Mouse (Mus musculus) liver, embryonic 15.5 days (tissue): ENCODE measurements around the gene Tsga10ip. TPM values are rescaled to one million over a fixed set of nuclear protein-coding genes. Genes with fewer than 3 reads are reported as not detected.

Experiments
- ATAC-seq: fragments of 200-750 bp; cut with Nextera tagmentation; 2 replicates; pipeline ENCODE4 v1.8.0; 2017; ENCODE audit warnings: moderate number of reproducible peaks, mild to moderate bottlenecking, moderate library complexity; ENCODE audit not compliant: insufficient read depth
- H3K27ac ChIP-seq: fragments of 300-500 bp; sonication (generic); replicated peaks from 2 replicates; pipeline ENCODE4 v1.5.1; 2015; ENCODE audit warnings: mild to moderate bottlenecking, inconsistent platforms
- H3K27me3 ChIP-seq: fragments of 300-500 bp; sonication (generic); 2 replicates; pipeline ENCODE4 v1.6.1; 2015; ENCODE audit warnings: mild to moderate bottlenecking, inconsistent platforms
- H3K36me3 ChIP-seq: fragments of 300-500 bp; sonication (generic); replicated peaks from 2 replicates; pipeline ENCODE4 v1.6.1; 2015; ENCODE audit warnings: moderate library complexity, mild to moderate bottlenecking, inconsistent platforms
- H3K4me1 ChIP-seq: fragments of 300-500 bp; sonication (generic); replicated peaks from 2 replicates; pipeline ENCODE4 v1.6.1; 2015; ENCODE audit warnings: inconsistent platforms
- H3K4me2 ChIP-seq: fragments of 300-500 bp; sonication (generic); 2 replicates; pipeline ENCODE4 v1.6.1; 2015; ENCODE audit warnings: moderate library complexity, mild to moderate bottlenecking, inconsistent platforms
- H3K4me3 ChIP-seq: fragments of 300-500 bp; sonication (generic); replicated peaks from 2 replicates; pipeline ENCODE4 v1.5.1; 2015; ENCODE audit warnings: mild to moderate bottlenecking, inconsistent platforms
- H3K9ac ChIP-seq: fragments of 300-500 bp; sonication (generic); 2 replicates; pipeline ENCODE4 v1.6.1; 2015; ENCODE audit warnings: moderate library complexity, mild to moderate bottlenecking, inconsistent platforms
- H3K9me3 ChIP-seq: fragments of 300-500 bp; sonication (generic); replicated peaks from 2 replicates; pipeline ENCODE4 v1.6.1; 2016; ENCODE audit warnings: inconsistent platforms
- WGBS: fragments of 180-500 bp; shearing (Covaris S2); methylation state at CpG from one replicate; pipeline ENCODE4 v1.1.7; 2015; ENCODE audit warnings: mixed read lengths; ENCODE audit not compliant: insufficient replicate concordance; 5-methylcytosine and 5-hydroxymethylcytosine counted together
- polyA plus RNA-seq: library from polyadenylated mRNA; unstranded; fragments of >200 nt; fragmentation: Nextera tagmentation; extraction: Ambion mirVana; gene quantifications from 2 replicates; pipeline ENCODE4 v1.2.1, GENCODE M21; 2015

The Tsga10ip gene
- polyA plus RNA-seq, 1 experiment from 2014 or later: not detected

GRCm38 (mm10) chr19:5388011-5388441 is 14.3 kb downstream of the Tsga10ip start:
- H3K36me3 ChIP-seq: peaks cover 31% of the 10 kb centered on the region
- H3K27me3 ChIP-seq: no peaks in the 10 kb centered on the region
- H3K4me2 ChIP-seq: peak overlapping the region; percentile 87
- H3K9ac ChIP-seq: peak overlapping the region; percentile 85
- peak; percentile 50 for ATAC-seq
- no peaks in the 10 kb centered on the region for H3K9me3 ChIP-seq
- H3K4me3 ChIP-seq: peak overlapping the region; percentile 88
- peaks cover 47% of the 10 kb centered on the region for H3K4me1 ChIP-seq
- under 1% methylated on average over 43 of the region's 43 CpGs for WGBS
- peak overlapping the region; percentile 87 for H3K27ac ChIP-seq

GRCm38 (mm10) chr19:5384715-5385114 is 17.6 kb downstream of the Tsga10ip start:
- Histone ChIP-seq H3K27ac (no peak overlapping the region), H3K4me2 (no peak overlapping the region), H3K4me1 (peaks cover 26% of the 10 kb centered on the region), H3K36me3 (peaks cover 64% of the 10 kb centered on the region), H3K27me3 (no peaks in the 10 kb centered on the region), H3K4me3 (no peak overlapping the region), H3K9ac (no peak overlapping the region), H3K9me3 (no peaks in the 10 kb centered on the region)
- ATAC-seq: no peak
- 75% methylated on average over 8 of the region's 8 CpGs for WGBS

DNA sequence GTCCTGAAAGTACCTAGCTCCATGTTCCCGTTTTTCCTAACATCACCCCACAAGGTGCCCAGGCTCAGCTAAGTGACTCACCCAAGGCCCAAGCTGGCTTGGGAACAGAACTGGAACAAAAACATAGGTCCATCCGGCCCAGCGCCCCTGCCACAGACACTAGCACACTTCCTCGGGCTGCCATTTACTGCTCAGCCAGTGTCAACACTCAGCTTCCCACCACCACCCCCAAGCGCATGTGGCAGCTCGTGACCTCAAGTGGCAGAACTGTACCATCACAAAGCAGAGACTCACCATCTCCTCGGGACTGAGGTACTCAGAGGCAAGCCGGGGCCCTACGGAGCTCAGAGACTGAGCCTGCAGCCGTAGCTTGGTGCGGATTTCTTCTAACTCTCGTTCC is 19.0 kb downstream of the Tsga10ip start:
- Histone ChIP-seq H3K36me3 (peaks cover 78% of the 10 kb centered on the region), H3K4me3 (no peak overlapping the region), H3K9me3 (no peaks in the 10 kb centered on the region), H3K4me1 (peaks cover 19% of the 10 kb centered on the region), H3K27ac (no peak overlapping the region), H3K27me3 (no peaks in the 10 kb centered on the region), H3K9ac (no peak overlapping the region), H3K4me2 (no peak overlapping the region)
- WGBS: 84% methylated on average over 12 of the region's 12 CpGs
- ATAC-seq: no peak

DNA sequence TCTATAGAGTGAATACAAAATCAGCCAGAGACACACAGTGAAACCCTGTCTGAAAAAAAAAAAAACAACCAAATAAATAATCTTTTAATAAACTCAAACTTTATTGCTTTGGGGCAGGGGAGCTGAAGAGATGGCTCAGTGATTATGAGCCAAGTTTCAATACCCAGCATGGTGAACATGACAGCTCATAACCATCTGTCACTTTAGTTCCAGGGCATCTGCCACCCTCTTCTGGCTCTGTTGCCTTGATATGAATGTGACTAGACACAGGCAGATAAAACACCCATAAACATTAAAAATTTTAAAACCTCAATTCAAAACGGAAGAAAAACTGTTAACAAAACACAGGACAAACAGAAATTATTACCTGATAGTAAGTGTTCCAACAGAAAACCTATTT is 24.9 kb downstream of the Tsga10ip start:
- no peak overlapping the region for H3K4me3 ChIP-seq

GRCm38 (mm10) chr19:5374748-5375147 is 27.6 kb downstream of the Tsga10ip start:
- Histone ChIP-seq H3K27ac (no peak overlapping the region), H3K27me3 (no peaks in the 10 kb centered on the region), H3K4me2 (no peak overlapping the region), H3K9ac (no peak overlapping the region), H3K36me3 (peaks cover 69% of the 10 kb centered on the region), H3K4me1 (no peaks in the 10 kb centered on the region), H3K9me3 (no peaks in the 10 kb centered on the region), H3K4me3 (no peak overlapping the region)
- ATAC-seq: no peak
- WGBS: 64% methylated on average over 4 of the region's 4 CpGs

More for the DNA sequence above, 24.9 kb downstream of the Tsga10ip start:
- Histone ChIP-seq H3K36me3 (peaks cover 71% of the 10 kb centered on the region), H3K9me3 (no peaks in the 10 kb centered on the region), H3K27ac (no peak overlapping the region), H3K4me1 (no peaks in the 10 kb centered on the region), H3K4me2 (no peak overlapping the region), H3K9ac (no peak overlapping the region), H3K27me3 (no peaks in the 10 kb centered on the region)
- ATAC-seq: no peak
- WGBS: 61% methylated on average over 1 of the region's 1 CpGs

DNA sequence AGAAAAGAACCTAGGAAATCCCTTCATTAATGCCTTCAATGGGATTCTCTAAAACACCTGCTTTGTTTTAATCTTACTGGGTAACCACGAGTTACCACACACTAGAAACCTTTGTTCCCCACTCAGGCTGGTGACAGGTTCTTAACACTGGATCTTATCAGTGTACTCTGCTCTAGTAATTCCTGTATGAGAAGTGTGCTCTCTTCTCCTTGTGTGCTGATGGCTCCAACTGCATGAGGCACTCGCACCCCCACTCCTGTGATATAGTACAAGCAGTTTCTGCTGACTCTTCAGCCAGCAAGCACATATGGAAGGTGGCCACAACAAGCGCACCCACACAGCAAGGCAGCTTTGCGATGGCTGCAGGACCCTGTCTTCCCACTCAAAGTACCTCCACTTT is 28.1 kb downstream of the Tsga10ip start:
- no peaks in the 10 kb centered on the region for H3K27me3 ChIP-seq
- no peak overlapping the region for H3K9ac ChIP-seq
- WGBS: 75% methylated on average over 4 of the region's 4 CpGs
- no peak overlapping the region for H3K4me3 ChIP-seq
- no peaks in the 10 kb centered on the region for H3K4me1 ChIP-seq
- H3K9me3 ChIP-seq: no peaks in the 10 kb centered on the region
- no peak overlapping the region for H3K27ac ChIP-seq
- ATAC-seq: no peak
- H3K36me3 ChIP-seq: peaks cover 69% of the 10 kb centered on the region
- no peak overlapping the region for H3K4me2 ChIP-seq

- 82% methylated on average over 7 of the region's 7 CpGs for WGBS
- Histone ChIP-seq H3K27ac (no peak overlapping the region), H3K4me1 (peaks cover 11% of the 10 kb centered on the region), H3K4me2 (no peak overlapping the region), H3K27me3 (no peaks in the 10 kb centered on the region), H3K4me3 (no peak overlapping the region), H3K9ac (no peak overlapping the region), H3K36me3 (peaks cover 67% of the 10 kb centered on the region), H3K9me3 (no peaks in the 10 kb centered on the region)
- no peak for ATAC-seq
These were observed 29.6 kb downstream of the Tsga10ip start for GRCm38 (mm10) chr19:5372724-5373123.

- H3K9me3 ChIP-seq: no peaks in the 10 kb centered on the region
- no peaks in the 10 kb centered on the region for H3K27me3 ChIP-seq
- no peak overlapping the region for H3K4me2 ChIP-seq
- H3K36me3 ChIP-seq: peaks cover 56% of the 10 kb centered on the region
- no peak overlapping the region for H3K4me3 ChIP-seq
- no peak overlapping the region for H3K27ac ChIP-seq
- H3K9ac ChIP-seq: no peak overlapping the region
- peaks cover 19% of the 10 kb centered on the region for H3K4me1 ChIP-seq
- ATAC-seq: no peak
- 70% methylated on average over 3 of the region's 3 CpGs for WGBS
These were observed 31.4 kb downstream of the Tsga10ip start for GRCm38 (mm10) chr19:5370932-5371331.

- Histone ChIP-seq H3K4me3 (peak overlapping the region; percentile 78), H3K36me3 (peaks cover 59% of the 10 kb centered on the region), H3K27me3 (no peaks in the 10 kb centered on the region), H3K9me3 (no peaks in the 10 kb centered on the region), H3K9ac (peak overlapping the region; percentile 81), H3K4me1 (peaks cover 40% of the 10 kb centered on the region), H3K4me2 (peak overlapping the region; percentile 93), H3K27ac (peak overlapping the region; percentile 95)
- 8% methylated on average over 11 of the region's 11 CpGs for WGBS
- ATAC-seq: no peak
These were observed 34.9 kb downstream of the Tsga10ip start for GRCm38 (mm10) chr19:5367455-5367854.

DNA sequence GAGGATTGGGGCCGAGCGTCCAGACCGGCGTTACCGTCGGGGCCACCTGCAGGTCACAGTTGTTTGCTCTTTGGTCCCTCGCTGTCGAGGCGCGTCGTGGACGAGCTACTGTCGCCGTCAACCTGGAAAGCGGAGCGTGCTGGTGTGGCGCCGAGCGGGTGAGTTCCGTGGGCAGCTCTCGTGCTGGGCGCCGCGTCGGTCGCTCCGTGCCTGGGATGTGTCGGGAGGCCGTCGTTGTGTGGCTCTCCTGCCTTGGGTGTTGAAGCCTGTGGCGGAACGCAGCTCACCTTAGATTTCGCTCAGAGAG is 35.3 kb downstream of the Tsga10ip start, which contains the start of gene Banf1:
Banf1 (minus strand) TSS at position 116 of the 307 bp plus-strand sequence.
- ATAC-seq: peak; percentile 4

GRCm38 (mm10) chr19:5366175-5367052 is 35.9 kb downstream of the Tsga10ip start, which contains the start of gene Eif1ad:
Gene Eif1ad, plus strand, starts transcription at chr19:5366741.
- H3K27ac ChIP-seq: peak within 1 kb of the TSS; percentile 95
- no peaks in the 10 kb centered on the region for H3K9me3 ChIP-seq
- peak within 1 kb of the TSS; percentile 81 for H3K9ac ChIP-seq
- peak; percentile 93 for ATAC-seq
- H3K4me3 ChIP-seq: peak within 1 kb of the TSS; percentile 78
- peaks cover 49% of the 10 kb centered on the region for H3K36me3 ChIP-seq
- H3K4me2 ChIP-seq: peak within 1 kb of the TSS; percentile 93
- no peaks in the 10 kb centered on the region for H3K27me3 ChIP-seq
- H3K4me1 ChIP-seq: peaks cover 40% of the 10 kb centered on the region
- under 1% methylated on average over 92 of the region's 92 CpGs for WGBS

More for the DNA sequence above, 35.3 kb downstream of the Tsga10ip start, which contains the start of gene Banf1:
- Histone ChIP-seq H3K4me3 (peak within 1 kb of the TSS; percentile 78), H3K9ac (peak within 1 kb of the TSS; percentile 81), H3K27ac (peak within 1 kb of the TSS; percentile 95), H3K9me3 (no peaks in the 10 kb centered on the region), H3K4me1 (peaks cover 40% of the 10 kb centered on the region), H3K27me3 (no peaks in the 10 kb centered on the region), H3K36me3 (peaks cover 54% of the 10 kb centered on the region), H3K4me2 (peak within 1 kb of the TSS; percentile 93)
- WGBS: under 1% methylated on average over 33 of the region's 33 CpGs
